Mouse (Mus musculus): ENCODE measurements around the gene Gm10974. TPM values are rescaled to one million over a fixed set of nuclear protein-coding genes. Genes with fewer than 3 reads are reported as not detected.

Gm10974 gene
- polyA plus RNA-seq, 1 experiment = not detected

DNA sequence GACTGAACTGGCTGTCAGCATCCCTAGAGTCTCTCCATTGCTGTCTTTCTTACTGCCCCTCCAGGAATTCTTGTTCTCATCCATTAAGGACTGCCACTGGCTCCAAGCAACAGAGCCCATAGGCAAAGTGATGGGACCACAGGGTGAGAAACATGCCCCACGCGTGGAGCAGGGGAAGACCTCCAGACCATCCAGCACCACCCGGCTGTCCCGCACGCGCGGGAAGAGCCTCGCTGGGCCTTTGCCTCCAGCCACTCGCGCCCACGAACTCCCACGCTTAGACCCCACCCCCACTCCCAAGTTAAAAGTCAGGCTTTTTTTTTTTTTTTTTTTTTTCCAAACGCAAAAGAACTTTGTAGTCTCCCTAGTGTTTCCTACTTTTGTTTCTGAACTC is 21.7 kb downstream of the Gm10974 start:
- H3K27me3 ChIP-seq (ENCODE audit: control insufficient read depth, insufficient read depth, insufficient read length) = no peaks in the 10 kb centered on the region
- peaks cover 66% of the 10 kb centered on the region for H3K79me2 ChIP-seq (ENCODE audit: control insufficient read depth, insufficient read depth)
- peak overlapping the region; percentile 72 for H3K4me3 ChIP-seq (ENCODE audit: insufficient read depth, poor library complexity, severe bottlenecking)
- no peak for TF ChIP-seq MAX (IDR thresholded peaks at IDR 0.05)
- no peak for TF ChIP-seq CEBPB (IDR thresholded peaks at IDR 0.05; ENCODE audit: low read depth)
- TF ChIP-seq CTCF (IDR thresholded peaks at IDR 0.05; ENCODE audit: control insufficient read depth, insufficient read depth, insufficient read length) = no peak
- no peak for TF ChIP-seq USF1 (IDR thresholded peaks at IDR 0.05; ENCODE audit: low read depth)
- TF ChIP-seq MYOG (IDR thresholded peaks at IDR 0.05; ENCODE audit: control insufficient read depth, extremely low read depth, insufficient read length) = no peak
- TF ChIP-seq FOSL1 (IDR thresholded peaks at IDR 0.05; ENCODE audit: insufficient read depth, low read length, poor library complexity, severe bottlenecking) = no peak
- no peak for TF ChIP-seq MYOD1 (IDR thresholded peaks at IDR 0.05; ENCODE audit: control insufficient read depth, insufficient read length, low read depth)
- H3K79me3 ChIP-seq (ENCODE audit: low read depth) = peaks cover 51% of the 10 kb centered on the region
- peak overlapping the region; percentile 89 for H3ac ChIP-seq (ENCODE audit: control insufficient read depth, insufficient read length, low read depth)
- H3K36me3 ChIP-seq (ENCODE audit: control insufficient read depth, insufficient read depth) = peaks cover 7% of the 10 kb centered on the region

DNA sequence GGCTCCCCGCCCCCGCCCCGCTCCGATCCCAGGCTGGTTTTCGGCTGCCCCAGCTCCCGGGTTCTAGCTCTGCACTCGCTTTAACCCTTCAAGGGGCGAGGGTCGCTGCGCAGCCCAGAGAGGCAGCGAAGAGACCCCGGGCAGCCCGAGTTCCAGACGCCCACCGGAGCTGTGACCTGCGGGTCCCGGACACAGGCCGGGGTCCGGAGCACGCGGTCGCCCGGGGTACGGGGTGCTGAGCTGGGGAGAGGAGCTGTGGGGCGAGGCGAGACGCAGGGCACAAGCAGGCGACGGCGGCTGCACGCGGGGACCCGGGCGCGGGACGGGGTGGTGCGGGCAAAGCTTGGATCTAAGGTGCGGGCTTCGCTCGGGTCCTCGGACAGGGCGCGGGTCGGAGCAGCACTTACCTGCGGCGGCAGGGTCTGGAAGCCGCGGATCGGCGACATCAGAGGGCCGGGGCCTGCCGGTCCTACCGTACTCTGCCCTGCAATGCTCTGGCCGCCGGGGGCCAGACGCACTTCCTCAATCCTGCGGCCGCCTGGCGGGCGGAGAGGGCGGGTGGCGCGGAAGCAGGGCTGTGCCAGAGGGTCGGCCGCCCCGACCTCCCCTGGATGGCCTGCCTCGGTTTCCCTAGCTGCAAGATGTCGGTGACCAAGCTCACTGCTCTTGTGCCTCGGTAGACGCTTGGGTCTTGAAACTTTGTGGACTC is 22.3 kb downstream of the Gm10974 start, which contains the start of gene Lrrk1:
TSS of gene Lrrk1 (minus strand) at position 538 of the 709 bp plus-strand sequence.
- Histone ChIP-seq H3K79me3 (ENCODE audit: low read depth) (peaks cover 46% of the 10 kb centered on the region), H3K79me2 (ENCODE audit: control insufficient read depth, insufficient read depth) (peaks cover 61% of the 10 kb centered on the region), H3ac (ENCODE audit: control insufficient read depth, insufficient read length, low read depth) (peak within 1 kb of the TSS; percentile 89), H3K27me3 (ENCODE audit: control insufficient read depth, insufficient read depth, insufficient read length) (no peaks in the 10 kb centered on the region), H3K4me3 (ENCODE audit: insufficient read depth, poor library complexity, severe bottlenecking) (peak within 1 kb of the TSS; percentile 72), H3K36me3 (ENCODE audit: control insufficient read depth, insufficient read depth) (peaks cover 7% of the 10 kb centered on the region)
- no peak for TF ChIP-seq CEBPB (IDR thresholded peaks at IDR 0.05; ENCODE audit: low read depth)
- TF ChIP-seq USF1 (IDR thresholded peaks at IDR 0.05; ENCODE audit: low read depth) = no peak
- TF ChIP-seq MYOG (IDR thresholded peaks at IDR 0.05; ENCODE audit: control insufficient read depth, extremely low read depth, insufficient read length) = no peak
- no peak for TF ChIP-seq MAX (IDR thresholded peaks at IDR 0.05)
- no peak for TF ChIP-seq FOSL1 (IDR thresholded peaks at IDR 0.05; ENCODE audit: insufficient read depth, low read length, poor library complexity, severe bottlenecking)
- TF ChIP-seq CTCF (IDR thresholded peaks at IDR 0.05; ENCODE audit: control insufficient read depth, insufficient read depth, insufficient read length) = no peak
- TF ChIP-seq MYOD1 (IDR thresholded peaks at IDR 0.05; ENCODE audit: control insufficient read depth, insufficient read length, low read depth) = no peak

DNA sequence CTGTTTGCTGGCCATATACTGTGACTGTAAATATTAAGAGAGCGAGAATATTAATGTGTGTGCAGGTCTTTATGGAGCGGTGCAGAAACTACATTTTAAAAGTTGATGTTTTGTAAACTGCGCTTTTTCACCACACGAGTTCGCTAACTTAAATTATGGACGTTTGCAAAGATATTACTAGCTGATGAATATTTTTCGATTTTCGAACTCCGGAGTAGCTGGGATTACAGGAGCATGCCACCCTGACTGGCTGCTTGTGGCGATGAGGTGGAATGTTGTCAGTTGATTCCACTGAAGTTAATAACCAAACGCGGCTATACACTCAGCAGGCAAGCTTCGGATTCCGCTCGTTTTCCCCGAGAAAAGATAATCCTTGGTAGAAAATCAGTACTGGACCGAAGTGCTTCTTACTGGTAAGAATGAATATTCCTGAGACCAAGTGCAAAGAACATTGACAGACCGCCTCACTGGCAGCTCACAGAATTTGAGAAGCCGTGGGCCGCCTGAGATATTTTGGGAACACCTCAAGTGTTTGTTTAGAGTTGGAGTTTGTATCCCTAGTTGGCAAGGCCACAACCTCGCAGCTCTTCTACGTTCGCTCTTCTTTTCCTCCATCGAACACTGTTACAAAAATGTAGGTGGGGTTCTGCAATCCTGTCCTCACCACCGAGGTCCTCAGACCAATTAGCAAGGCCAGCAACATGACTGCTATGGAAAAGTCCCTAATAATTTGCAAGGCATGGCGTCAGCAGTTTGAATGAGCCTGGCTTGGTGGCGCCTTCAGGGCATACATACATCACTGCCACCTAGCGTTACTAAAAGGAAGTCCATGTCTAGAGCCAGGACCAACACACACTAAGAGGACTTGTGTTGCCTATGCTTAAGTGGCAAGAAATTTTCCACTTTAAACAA is 23.2 kb downstream of the Gm10974 start:
- Histone ChIP-seq H3K27me3 (ENCODE audit: control insufficient read depth, insufficient read depth, insufficient read length) (no peaks in the 10 kb centered on the region), H3K79me2 (ENCODE audit: control insufficient read depth, insufficient read depth) (peaks cover 52% of the 10 kb centered on the region), H3K36me3 (ENCODE audit: control insufficient read depth, insufficient read depth) (peaks cover 7% of the 10 kb centered on the region), H3K4me3 (ENCODE audit: insufficient read depth, poor library complexity, severe bottlenecking) (peak overlapping the region; percentile 72), H3ac (ENCODE audit: control insufficient read depth, insufficient read length, low read depth) (peak overlapping the region; percentile 89), H3K79me3 (ENCODE audit: low read depth) (peaks cover 37% of the 10 kb centered on the region)
- TF ChIP-seq CTCF (IDR thresholded peaks at IDR 0.05; ENCODE audit: control insufficient read depth, insufficient read depth, insufficient read length) (peak; percentile 65), FOSL1 (IDR thresholded peaks at IDR 0.05; ENCODE audit: insufficient read depth, low read length, poor library complexity, severe bottlenecking) (no peak), MAX (IDR thresholded peaks at IDR 0.05) (no peak), MYOD1 (IDR thresholded peaks at IDR 0.05; ENCODE audit: control insufficient read depth, insufficient read length, low read depth) (no peak), USF1 (IDR thresholded peaks at IDR 0.05; ENCODE audit: low read depth) (no peak)

DNA sequence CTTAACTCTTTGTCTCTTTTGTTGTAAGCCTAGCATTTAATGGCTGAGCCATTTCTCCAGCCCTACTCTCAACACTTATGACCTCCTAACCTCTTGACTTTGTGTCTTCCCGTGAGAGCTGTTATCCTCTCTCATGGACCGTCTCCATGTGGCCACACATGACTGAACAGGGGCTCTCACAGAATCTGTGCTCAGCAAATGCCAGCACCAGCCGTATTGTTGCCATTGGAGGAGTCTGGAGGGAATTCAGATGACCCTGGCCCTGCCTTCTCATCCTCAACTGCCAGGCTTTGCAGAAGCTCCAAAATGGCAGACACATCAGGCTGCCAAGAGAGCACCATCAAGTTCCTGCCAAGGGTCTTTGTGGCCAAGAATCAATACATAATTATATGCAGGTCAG is 31.6 kb downstream of the Gm10974 start:
- TF ChIP-seq CTCF (IDR thresholded peaks at IDR 0.05; ENCODE audit: control insufficient read depth, insufficient read depth, insufficient read length) (no peak), USF1 (IDR thresholded peaks at IDR 0.05; ENCODE audit: low read depth) (no peak), CEBPB (IDR thresholded peaks at IDR 0.05; ENCODE audit: low read depth) (no peak), MAX (IDR thresholded peaks at IDR 0.05) (no peak), FOSL1 (IDR thresholded peaks at IDR 0.05; ENCODE audit: insufficient read depth, low read length, poor library complexity, severe bottlenecking) (no peak), MYOD1 (IDR thresholded peaks at IDR 0.05; ENCODE audit: control insufficient read depth, insufficient read length, low read depth) (no peak), MYOG (IDR thresholded peaks at IDR 0.05; ENCODE audit: control insufficient read depth, extremely low read depth, insufficient read length) (no peak)
- H3K27me3 ChIP-seq (ENCODE audit: control insufficient read depth, insufficient read depth, insufficient read length) = no peaks in the 10 kb centered on the region
- no peaks in the 10 kb centered on the region for H3K79me2 ChIP-seq (ENCODE audit: control insufficient read depth, insufficient read depth)
- H3K36me3 ChIP-seq (ENCODE audit: control insufficient read depth, insufficient read depth) = no peaks in the 10 kb centered on the region
- no peak overlapping the region for H3ac ChIP-seq (ENCODE audit: control insufficient read depth, insufficient read length, low read depth)
- no peak overlapping the region for H3K4me3 ChIP-seq (ENCODE audit: insufficient read depth, poor library complexity, severe bottlenecking)
- H3K79me3 ChIP-seq (ENCODE audit: low read depth) = no peaks in the 10 kb centered on the region

DNA sequence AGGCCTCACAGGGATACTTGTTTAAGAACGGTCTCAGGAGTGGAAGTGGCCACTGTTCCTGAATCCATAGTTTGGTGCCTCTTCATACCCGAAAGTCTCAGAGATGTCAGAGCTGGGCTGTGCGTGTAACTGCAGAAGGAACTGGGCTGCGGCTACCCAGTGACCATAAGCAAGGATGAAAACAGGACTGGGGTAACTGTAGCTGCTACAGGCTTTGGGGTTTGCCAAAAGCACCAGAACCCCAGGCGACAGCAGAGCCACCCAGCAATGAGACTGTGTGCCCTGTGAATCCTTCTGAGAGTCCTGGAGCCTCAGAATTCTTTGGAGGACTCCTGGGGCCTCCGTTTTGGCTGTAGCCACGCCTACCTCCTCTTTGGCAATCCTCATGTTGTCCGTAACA is 35.9 kb downstream of the Gm10974 start:
- TF ChIP-seq CEBPB (IDR thresholded peaks at IDR 0.05; ENCODE audit: low read depth) (no peak), CTCF (IDR thresholded peaks at IDR 0.05; ENCODE audit: control insufficient read depth, insufficient read depth, insufficient read length) (no peak), MYOD1 (IDR thresholded peaks at IDR 0.05; ENCODE audit: control insufficient read depth, insufficient read length, low read depth) (no peak), MAX (IDR thresholded peaks at IDR 0.05) (no peak), MYOG (IDR thresholded peaks at IDR 0.05; ENCODE audit: control insufficient read depth, extremely low read depth, insufficient read length) (no peak), USF1 (IDR thresholded peaks at IDR 0.05; ENCODE audit: low read depth) (no peak)
- Histone ChIP-seq H3K36me3 (ENCODE audit: control insufficient read depth, insufficient read depth) (no peaks in the 10 kb centered on the region), H3ac (ENCODE audit: control insufficient read depth, insufficient read length, low read depth) (no peak overlapping the region), H3K79me3 (ENCODE audit: low read depth) (no peaks in the 10 kb centered on the region), H3K4me3 (ENCODE audit: insufficient read depth, poor library complexity, severe bottlenecking) (no peak overlapping the region), H3K27me3 (ENCODE audit: control insufficient read depth, insufficient read depth, insufficient read length) (no peaks in the 10 kb centered on the region), H3K79me2 (ENCODE audit: control insufficient read depth, insufficient read depth) (no peaks in the 10 kb centered on the region)
